Mouse (Mus musculus) erythroblast, embryonic 14.5 days (primary cell): ENCODE measurements at regions not wholly inside any gene's neighbourhood (a gene's known extent, or its start where the extent isn't known, plus 50 kb on each side); places are given as distances from the start of the nearest gene placed in this dataset.

Experiments
- GATA1 ChIP-seq: IDR thresholded peaks from 2 replicates; pipeline ENCODE4 v1.6.1; 2012; ENCODE audit warnings: low read length, inconsistent platforms, mixed read lengths
- TAL1 ChIP-seq: IDR thresholded peaks from 3 replicates; pipeline ENCODE4 v1.6.1; 2012; ENCODE audit warnings: low read length, inconsistent platforms, mixed read lengths

GRCm38 (mm10) chr17:84014287-84015039 lies 166.7 kb upstream of the Haao start:
- TF ChIP-seq TAL1 (no peak), GATA1 (no peak)
